Mouse (Mus musculus) cerebellum, adult 2 months (tissue): Measurements from ENCODE around the gene Nkx3-2.

Source experiments
- CTCF ChIP-seq: fragments of 200-500 bp; IDR thresholded peaks from 2 replicates; pipeline ENCODE4 v1.5.1; 2011; ENCODE audit warnings: low read depth, mild to moderate bottlenecking, control low read depth, low read length, moderate library complexity, borderline replicate concordance; ENCODE audit not compliant: insufficient read depth
- POLR2A ChIP-seq: fragments of 200-500 bp; IDR thresholded peaks from 2 replicates; pipeline ENCODE4 v1.6.1; 2011; ENCODE audit warnings: low read length, control low read depth, borderline replicate concordance; ENCODE audit not compliant: insufficient read depth

DNA sequence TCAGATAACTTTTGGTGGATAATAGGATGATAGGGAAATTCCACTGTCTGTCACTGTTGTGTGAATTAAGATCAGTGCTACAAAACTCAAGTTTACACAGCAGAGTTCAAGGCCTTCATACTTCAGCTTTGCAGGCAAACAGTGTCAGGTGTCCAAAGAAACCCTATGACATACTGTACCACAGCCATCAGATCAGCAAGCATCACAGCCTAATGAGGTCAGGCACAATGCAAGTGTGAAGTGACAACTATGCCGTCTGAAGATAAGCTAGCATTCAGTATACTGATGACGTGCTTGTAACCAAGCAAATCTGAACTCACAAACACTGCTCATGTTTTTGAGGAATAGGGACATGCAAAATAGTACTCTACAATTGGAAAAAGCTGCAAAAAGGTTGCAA, 43.1 kb upstream of the Nkx3-2 start:
- TF ChIP-seq CTCF (no peak), POLR2A (no peak)
